Mouse (Mus musculus) monocyte, adult 5-6 weeks (primary cell): ENCODE measurements around the gene Eml5. TPM values are rescaled to one million over a fixed set of nuclear protein-coding genes. Genes with fewer than 3 reads are reported as not detected.

Experiments used
- ATAC-seq: fragments of 153-309, 156-312 bp; replicated peaks from 2 replicates; pipeline ENCODE4 v1.8.0; 2017; ENCODE audit warnings: mild to moderate bottlenecking; ENCODE audit not compliant: low TSS enrichment, insufficient number of reproducible peaks, severe bottlenecking, poor library complexity, low FRiP score
- total RNA-seq: library from RNA; stranded (forward); fragments of 200-1000, 200-491, 200-594 nt; gene quantifications from 3 replicates; pipeline ENCODE4 v1.2.3, GENCODE M21; 2017

Gene Eml5
- total RNA-seq: 6.5 to 9.8 TPM (median 7.0 TPM) in 3 replicates

DNA sequence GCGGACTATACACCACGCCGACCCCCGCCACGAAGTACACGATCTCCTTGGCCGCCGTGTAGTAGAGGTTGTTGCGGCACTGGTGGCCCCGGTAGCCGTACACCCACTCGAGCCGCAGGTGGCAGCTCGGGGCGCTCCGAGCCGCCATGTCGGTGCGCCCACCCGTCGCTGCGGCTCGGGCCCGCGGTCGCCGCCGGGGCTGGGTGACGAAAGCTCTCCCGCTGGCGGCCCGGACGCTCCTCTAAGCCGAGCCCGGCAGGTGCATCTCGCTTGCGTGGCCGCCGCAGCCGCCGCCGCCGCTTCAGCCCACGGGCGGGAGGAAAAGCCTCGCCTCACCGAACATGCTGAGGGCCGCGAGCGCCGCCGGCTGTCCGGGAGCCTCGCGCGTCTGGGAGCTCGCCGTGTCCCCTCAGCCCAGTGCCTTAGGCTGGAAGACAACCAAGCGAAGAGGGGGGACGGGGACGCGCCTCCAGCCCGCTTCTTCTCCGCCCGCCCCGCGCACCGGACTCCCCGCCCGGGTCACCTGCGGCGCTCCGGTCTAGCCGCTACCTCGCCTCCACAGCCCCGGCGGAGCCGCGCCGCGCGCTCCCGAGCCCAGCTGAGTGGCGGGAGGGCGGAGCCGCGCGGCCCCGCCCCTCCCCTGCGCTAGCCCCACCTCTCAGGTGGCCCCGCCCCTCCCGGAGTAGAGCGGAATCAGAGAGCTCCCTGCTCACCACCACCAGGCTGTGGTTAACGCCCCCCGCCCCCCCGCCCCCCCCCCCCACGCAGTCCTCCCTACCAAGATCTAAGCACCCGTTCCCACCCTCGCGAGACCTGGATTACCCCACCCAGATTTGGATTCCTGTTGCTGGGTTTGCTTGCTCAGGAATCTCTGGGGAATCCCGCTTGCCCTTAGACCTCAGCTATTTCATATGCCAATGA is at the start of gene Eml5:
Gene Eml5, minus strand, starts transcription at position 604 of the 921 bp plus-strand sequence.
- peak; percentile 65 for ATAC-seq

DNA sequence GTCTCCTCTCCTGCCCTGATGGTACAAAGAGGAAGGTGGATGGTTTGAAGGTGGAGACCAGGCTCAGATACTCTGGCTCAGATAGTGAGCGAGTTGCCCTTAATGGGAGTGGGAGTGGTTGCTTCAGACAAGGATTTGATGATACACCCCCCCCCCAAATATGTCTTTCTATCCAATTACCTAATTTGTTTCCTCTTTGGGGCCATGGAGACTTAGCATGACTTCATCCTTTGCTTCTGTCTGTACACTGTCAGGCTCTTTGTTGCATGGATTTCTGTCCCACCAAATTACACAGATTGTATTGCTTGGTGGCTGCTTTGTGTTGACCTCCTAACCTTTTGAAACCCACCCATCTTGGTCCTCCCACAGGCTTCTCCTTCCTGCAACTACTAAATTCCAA is 31.6 kb upstream of the Eml5 start:
- ATAC-seq: no peak

DNA sequence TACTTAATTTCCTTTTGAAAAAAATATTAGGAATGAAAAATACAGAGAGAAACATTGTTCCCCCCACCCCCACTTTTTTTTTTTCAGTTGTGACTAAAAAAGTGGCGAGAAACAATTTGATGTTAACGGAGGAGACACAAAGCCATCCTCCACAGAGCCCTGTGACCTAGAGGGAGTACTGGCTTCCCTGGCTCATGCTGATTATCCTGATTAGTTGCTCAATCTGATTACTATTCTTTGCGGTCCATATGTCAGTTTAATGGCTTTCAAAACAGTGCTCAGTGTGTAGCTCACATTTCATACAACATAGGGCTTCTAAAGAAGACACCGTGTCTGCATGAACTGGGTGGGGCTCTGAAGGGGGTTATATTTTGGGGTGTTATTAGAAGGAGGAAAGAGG is 31.2 kb upstream of the Eml5 start:
- ATAC-seq: no peak

- no peak for ATAC-seq
Observed at GRCm38 (mm10) chr12:98931174-98931573, 29.9 kb upstream of the Eml5 start.

DNA sequence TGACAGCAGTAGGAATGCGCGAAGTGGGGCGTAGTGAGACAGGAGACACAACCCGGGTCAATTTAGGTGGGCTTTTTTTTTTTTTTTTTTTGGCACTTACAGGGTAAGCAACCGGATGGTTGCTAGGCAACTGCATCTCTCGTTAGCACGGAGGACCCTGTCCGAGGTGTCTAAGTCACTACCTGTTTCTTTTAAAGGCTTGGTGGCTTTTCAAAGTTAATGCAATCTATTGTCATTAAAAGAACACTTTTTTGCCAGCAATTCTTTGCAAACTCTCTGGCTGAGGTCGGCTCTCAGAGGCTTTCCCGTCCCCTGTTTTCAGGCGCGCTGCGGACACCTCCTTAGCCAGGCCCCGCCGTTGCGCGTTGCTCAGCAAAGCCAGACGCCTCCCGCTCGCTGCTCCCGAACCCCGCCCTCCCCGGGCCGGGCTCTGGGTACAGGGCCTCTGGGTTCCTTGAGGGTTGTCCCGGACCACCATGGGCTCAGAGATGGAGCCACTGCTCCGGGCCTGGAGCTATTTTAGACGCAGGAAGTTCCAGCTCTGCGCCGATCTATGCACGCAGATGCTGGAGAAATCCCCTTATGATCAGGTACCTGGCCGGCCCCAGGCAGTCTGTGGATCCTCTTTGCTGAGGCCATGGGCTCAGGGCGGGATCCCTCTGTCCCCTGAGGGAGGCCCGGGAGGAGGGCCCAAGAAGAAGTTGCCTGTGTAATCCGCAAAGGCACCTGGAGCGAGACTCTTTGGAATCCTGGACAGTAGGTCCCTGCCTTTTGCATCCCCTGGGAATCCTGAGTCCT is 19.1 kb upstream of the Eml5 start, which contains the start of gene Ttc8:
Gene Ttc8, plus strand, starts transcription at position 381 of the 798 bp plus-strand sequence.
- ATAC-seq: peak; percentile 73

DNA sequence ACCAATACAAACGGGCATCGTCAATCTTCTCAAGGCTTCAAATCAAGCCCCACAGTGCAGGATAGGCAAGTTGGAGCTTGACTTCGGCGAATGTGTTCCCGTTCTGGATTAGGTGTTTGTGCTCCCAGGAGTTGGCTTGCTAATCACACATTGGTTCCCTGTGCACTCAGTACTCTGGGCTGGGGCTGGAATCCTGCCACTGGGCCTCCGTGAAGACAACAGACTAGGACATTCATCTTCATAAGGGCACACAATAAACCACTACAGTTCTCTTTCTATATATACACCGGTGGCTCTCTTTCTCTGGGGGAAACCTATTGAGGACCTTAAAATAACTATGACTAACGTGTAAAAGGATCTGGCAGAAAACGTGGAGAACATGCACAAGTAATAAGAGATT is 8.8 kb upstream of the Eml5 start:
- ATAC-seq: no peak

DNA sequence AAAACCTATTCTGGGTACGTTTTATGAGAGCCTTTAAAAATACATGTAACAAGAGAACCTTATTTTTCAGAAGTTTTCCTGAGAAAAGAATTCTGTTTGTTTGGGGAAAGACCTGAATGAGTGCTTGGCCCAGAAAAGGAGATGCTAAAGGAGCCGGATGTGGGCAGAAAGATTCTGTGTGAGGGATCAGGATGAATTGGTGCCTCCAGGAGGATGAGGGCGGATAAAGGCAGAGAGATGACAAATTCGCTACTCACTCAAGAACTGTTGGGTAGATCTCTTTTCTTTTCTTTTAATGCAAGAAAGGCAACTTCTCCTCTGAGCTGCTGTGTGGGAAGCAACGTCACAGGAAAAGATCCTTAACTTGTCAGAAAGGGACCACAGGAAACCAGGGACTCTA is 4.2 kb upstream of the Eml5 start:
- no peak for ATAC-seq

GRCm38 (mm10) chr12:98900341-98900880 is 873 bp downstream of the Eml5 start:
- peak; percentile 14; the same call in 1 of the 2 replicates for ATAC-seq

GRCm38 (mm10) chr12:98899676-98900075 is 1.6 kb downstream of the Eml5 start:
- no peak for ATAC-seq

GRCm38 (mm10) chr12:98896761-98897160 is 4.5 kb downstream of the Eml5 start:
- no peak for ATAC-seq

DNA sequence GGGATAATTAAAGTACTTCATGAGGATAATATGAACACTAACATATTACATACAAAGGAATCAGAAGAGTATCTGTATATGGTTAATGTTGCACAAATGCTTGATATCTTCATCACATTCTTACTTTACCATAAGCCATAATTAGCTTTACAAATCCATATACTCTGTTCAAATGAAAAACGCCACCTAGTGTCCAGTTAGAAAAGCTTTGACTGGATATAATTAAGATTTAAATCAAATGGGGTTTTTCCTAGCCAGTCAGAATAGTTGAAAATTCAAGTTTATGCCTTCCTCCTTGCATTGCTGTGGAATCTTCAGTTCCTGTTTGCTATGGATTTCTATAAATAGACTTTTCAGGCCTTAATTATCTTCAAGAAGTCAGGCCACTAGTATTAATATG is 16.8 kb downstream of the Eml5 start:
- ATAC-seq: no peak

GRCm38 (mm10) chr12:98881796-98882195 is 19.5 kb downstream of the Eml5 start:
- ATAC-seq: no peak

GRCm38 (mm10) chr12:98878693-98879092 is 22.6 kb downstream of the Eml5 start:
- ATAC-seq: no peak

DNA sequence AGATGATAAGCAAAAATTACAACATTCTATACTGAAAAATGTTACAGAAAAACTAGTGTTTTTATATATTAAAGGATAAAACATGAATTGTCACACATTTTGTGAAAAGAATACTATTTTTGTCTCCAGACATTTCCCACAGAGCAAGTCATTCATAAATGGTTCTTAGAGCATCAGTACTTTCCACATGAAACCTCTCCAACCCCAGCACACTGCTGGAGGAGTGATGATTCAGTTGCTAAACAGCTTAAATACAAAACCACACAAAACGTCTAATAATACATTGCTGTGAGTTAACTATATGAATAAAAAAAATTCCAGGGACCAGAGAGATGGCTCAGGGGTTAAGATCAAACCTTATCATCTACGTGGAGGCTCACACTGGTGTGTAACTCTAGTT is 26.1 kb downstream of the Eml5 start:
- no peak for ATAC-seq

DNA sequence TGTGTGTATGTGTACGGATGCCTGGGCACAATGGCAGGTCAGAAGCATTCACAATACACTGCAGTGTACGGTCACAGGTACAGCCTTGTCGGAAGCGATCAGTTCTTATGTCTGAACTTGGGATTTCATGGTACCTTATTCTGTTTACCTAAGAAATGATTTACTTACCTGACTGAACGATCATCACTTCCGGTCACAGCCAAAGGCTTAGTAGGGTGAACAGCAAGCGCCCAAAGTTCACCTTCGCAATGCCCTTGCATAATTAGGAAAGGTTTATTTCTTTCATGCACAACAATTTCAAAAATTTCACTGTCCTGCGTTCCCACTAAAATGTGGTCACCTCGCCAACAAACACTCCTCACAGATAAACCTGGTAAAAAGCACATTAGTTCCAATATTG is 28.4 kb downstream of the Eml5 start:
- ATAC-seq: no peak

GRCm38 (mm10) chr12:98863436-98863835 is 37.8 kb downstream of the Eml5 start:
- ATAC-seq: no peak

DNA sequence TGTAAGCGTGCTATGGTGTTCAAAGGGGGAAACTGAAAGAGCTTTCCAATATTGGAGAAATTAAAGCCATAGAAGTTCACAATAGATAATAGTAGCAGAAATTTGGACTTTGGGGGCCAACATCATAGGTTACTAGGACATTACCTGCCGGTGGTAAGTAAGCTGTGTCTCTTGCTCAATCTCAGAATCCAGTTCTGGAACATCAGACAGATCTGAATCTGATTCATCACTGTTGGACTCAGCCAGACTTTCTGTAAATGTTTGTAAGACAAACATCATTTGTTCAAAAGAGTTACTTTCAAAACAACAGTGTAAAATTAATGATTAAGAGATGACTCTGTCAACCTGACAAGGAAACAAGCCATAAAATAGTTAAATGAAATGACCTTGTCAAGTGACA is 41.0 kb downstream of the Eml5 start:
- ATAC-seq: no peak

- no peak for ATAC-seq
Observed at GRCm38 (mm10) chr12:98850767-98851166, 50.5 kb downstream of the Eml5 start.

DNA sequence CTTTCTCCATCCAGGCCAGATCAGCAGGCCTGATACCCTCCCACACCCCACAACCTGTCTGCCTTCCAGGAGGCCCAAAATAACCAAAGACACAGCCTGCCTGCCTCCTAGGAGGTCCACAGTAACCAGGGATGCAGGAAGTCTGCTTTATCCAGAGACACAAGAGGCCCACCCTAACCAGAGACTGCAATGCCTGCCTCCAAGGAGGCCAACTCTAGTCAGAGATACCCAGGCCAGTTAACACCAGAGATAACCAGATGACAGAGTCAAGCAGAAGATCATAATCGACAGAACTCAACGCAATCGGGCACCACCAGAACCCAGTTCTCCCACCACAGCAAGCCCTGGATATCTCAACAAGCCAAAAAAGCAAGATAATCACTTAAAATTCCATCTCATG is 56.5 kb downstream of the Eml5 start:
- ATAC-seq: no peak
